Mouse (Mus musculus) gastrocnemius, postnatal 4 days (tissue): ENCODE results near the gene Gm9747. TPM values are rescaled to one million over a fixed set of nuclear protein-coding genes. Genes with fewer than 3 reads are reported as not detected.

ENCODE experiments used
- DNase-seq, 2 experiments: peaks; one replicate each; pipeline ENCODE4 v3.0.0; 2021 to 2022; ENCODE audit warnings: low spot score in 2 of 2, mixed read lengths in 2 of 2
- total RNA-seq, 2 experiments: library from RNA; stranded (reverse); gene quantifications; 2 replicates each; pipeline ENCODE4 v1.2.3; 2021

The Gm9747 gene
- total RNA-seq, 2 experiments from 2014 or later: not detected

DNA sequence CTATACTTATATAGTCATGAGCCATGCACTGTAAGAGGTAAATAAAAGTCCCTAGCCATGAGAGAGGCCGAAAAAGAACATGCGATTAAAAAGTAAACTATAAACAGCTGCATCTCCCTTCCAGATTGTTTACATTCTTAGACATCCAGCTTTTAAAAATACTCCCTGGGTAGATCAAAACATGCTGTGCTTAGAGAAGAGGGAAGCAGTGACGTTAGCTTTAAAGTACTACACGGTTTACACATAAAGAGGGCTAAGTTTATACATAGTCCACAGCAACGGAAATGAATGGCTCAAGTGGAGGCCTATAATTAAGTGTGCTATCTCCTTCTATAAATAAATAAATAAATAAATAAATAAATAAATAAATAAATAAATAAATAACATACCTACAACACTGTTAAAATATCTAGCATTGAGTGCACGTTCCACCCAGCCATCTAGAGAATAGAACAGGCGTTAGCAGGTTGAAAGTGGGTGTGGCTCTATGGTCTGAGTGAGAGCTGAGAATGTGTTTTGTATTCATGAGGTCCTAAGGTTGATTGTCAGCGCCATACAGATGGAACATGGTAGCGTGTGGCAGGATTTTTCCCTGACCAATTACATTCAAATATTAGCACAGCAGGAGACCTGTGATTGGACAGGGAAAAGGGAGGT lies 21.0 kb downstream of the Gm9747 start:
- DNase-seq: no peak

DNA sequence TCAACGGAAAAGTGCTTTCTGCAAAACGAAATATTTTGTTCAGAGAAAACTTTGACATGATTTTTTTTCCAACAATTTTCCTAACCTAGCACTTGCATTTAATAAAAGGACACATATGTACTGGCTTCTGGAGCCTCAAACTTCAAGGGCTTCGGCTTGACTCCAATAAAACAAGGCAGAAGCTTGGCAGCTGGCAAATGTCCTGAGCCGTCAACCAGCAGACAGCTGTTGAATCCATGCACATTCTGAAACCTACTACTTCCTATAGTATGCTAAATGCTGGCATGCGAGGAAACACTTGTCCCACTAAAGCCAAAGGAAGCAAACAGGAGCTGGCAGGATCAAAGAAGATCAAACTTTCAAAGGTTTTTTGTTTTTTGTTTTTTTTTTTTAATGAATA lies 24.5 kb downstream of the Gm9747 start:
- DNase-seq: peak in 1 of 2 experiments; percentile 61

DNA sequence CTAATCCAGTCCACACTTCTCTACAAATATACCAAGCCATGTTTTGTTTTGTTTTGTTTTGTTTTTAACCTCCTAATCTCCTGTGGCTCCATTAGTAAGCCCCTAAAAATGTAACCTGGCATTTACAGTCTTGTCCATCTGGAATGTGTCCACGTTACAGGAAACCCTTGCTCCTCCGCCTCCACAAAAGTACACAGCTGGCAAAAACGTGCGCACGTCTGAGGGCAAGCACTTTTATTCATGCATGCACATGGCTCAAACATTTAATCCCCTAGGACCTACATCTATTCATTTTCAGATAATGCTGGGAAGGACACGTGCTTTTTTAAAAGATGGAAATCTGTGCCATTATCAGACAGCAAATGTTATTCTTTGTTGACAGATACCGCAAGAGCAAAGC lies 25.4 kb downstream of the Gm9747 start:
- DNase-seq: no peak

DNA sequence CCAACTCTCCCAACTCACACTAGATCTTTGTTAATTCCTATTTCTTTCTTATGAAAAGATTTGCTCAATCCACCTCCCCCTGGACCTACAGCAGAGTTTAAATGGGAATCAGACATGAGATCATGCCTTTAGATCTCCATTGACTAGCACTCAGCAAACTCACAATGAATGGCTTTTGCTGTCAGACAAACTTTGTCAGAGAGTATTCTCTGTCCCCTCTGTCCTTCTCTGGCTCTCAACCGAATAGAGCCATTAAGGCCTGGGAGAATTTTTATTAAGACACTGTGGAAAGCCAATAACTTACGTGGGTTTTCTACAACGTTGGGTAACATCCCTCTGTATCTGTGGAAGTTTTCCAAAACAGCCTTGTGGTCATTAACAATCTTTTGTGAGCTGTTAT lies 27.1 kb downstream of the Gm9747 start:
- no peak for DNase-seq

DNA sequence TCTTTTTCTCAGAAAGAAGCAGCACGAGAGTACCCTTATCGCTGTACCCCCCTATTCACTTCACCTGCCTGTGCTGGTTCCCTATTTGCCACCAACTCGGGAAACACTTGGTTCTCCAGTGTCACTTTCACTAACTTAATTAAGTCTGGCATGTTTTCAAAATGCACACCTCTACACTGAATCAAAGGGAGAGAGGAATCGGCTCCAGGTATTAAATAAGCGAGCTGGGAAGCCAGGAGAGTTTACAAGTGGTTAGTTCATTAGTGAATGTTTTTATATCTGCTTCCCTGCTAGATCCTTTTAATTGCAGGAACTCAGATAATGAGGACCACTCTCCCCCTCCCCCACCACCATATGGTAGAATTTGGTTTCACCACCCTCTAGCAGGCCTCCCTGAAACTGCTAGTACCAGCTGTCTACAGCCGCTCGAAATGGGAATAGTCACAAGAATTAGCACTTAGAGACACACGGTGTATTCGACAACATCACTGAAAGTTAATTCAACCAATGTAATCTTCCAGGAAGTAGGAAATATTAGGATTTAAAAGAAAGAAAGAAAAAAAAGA lies 28.2 kb downstream of the Gm9747 start:
- DNase-seq: no peak

DNA sequence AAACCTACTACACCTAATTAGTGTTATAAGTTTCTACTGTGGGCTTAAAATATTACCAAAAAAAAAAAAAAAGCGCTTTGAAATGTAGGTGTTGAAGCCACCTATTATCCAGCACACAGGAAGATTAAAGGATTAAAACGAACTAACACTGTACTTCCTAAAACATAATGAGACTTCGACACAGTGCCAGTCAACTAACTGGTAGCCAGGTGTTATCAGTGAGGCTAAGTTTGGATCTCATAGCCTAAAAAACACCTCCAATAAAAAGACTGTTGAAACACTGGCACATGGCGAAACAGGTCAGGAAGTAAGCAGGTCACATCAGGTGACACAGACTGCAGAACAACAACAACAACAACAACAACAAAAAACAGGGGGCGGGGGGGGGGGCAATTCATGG lies 28.7 kb downstream of the Gm9747 start:
- no peak for DNase-seq

DNA sequence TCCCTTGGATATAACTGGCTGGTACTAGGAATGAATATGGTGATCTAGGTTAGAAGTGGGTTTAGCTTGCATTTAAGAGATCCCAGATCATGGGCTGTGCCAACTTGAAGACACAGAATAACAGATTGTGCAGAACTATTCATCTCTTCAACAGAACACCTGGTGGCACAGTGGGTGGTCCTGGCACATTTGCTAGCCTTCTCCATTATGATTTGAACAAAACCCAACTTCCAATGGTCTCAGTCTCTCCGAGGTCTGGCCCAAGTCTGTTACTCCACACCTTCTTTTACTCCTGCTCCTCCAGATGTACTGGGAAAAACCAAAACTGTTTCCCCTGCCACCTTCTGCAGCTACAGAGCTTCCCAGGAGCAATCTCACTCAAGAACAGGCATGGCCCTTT lies 29.4 kb downstream of the Gm9747 start:
- DNase-seq: no peak

DNA sequence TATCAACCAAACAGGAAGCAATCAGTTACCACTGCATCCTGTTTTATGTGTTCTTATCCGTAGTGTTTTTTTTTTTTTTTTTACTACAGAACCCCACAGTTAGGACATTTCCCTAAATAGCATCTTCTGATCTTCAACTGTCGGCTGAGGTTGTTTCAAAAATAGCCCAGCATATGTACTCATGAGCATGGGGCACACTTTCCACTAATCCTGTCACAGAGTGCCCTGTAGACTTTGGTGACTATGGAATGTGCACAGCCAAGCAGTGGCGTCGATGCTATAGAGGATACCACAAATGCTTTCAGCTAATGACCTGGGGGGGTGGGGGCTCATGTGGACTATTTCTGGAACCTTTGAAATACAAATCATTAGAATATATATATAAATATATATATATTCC lies 34.6 kb downstream of the Gm9747 start:
- DNase-seq: no peak

DNA sequence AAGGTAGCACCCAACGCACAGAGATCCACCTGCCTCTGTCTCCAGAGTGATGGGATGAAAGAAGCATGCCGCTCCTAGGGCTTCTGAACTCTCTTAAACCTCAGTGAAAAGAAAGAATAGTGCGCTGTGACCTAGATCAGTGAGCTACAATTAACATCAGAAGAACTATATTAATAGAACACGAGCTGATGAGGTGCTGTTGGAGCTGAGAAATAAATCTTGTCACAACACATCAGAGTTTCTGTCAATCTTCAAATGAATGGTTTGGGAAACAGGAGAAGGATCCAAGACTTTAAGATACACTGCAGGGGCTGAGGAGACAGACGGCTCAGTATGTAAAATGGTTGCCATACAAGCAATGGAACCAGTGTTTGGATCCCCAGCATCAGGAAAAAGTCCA lies 39.3 kb downstream of the Gm9747 start:
- no peak for DNase-seq

DNA sequence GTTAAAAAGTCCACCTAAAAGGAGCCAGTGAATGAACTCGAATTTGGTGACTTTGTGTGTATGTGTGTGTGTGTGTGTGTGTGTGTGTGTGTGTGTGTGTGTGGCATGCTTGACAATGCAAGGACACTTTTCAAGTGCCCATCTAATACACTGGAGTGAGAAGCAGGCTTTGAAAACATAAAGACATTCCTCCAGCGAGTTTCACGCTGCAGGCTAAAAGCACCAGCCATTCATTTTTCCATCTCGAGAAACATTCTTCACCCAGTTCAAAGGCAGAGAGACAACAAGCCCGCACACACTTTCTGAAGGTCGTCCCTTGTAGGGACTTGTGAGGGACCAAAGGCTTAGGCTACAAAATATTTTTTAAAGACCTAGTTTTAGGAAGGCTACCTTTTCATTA lies 40.6 kb downstream of the Gm9747 start:
- DNase-seq: no peak

DNA sequence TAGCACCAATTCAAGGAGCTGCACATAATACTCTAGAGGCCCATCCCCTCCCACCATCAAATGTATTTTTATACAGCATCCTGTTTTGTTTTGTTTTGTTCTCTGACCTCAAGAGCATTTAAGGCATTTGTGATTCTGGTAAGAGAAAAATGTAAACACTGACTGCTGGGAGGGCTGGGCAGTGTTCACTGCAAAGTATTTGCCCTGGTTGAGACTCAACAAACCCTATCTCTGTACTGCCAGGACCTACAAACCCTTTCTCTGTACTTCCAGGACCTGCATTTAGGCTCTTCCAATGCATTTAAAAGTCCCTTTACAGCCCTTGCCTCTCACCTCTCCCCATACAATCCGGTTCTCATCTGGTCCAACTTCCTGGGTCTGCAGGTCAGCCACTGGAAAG lies 41.4 kb downstream of the Gm9747 start:
- no peak for DNase-seq

DNA sequence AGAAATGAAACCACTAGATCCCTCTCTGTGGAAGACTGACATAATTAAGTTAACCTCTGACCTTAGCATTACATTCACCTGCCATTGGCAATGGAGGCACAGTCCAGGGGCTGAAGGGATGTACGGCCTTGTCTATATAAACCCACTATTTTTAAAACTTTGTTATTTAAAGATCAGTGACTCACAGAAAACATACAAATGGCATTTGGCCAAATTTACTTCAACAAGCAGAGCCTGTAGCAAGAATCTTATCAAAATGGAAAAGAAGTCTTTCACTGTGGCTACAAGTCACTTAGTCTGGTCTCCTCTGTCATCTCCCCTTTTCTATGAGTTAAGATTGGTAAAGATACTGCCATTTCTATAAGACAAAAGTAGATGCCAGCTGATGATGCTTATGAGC lies 46.9 kb downstream of the Gm9747 start:
- no peak for DNase-seq

DNA sequence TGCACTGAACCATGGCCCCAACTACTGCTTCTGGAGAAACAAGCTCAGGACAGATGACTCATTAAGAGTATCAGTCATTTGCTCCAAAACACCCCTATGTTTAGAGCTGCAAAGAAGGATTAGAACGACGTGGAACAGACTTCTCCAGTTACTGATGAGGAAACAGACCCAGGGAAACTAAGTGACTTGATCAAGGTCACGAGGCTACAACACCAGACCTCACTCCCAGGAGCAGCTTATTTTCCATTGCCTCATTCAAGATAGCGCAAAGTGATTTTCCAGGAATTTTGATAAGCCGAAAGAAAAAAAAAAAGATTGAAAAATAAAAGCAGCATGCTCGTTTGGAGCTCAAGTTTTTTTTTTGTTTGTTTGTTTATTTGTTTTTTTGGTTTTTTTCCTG lies 48.9 kb downstream of the Gm9747 start:
- no peak for DNase-seq

DNA sequence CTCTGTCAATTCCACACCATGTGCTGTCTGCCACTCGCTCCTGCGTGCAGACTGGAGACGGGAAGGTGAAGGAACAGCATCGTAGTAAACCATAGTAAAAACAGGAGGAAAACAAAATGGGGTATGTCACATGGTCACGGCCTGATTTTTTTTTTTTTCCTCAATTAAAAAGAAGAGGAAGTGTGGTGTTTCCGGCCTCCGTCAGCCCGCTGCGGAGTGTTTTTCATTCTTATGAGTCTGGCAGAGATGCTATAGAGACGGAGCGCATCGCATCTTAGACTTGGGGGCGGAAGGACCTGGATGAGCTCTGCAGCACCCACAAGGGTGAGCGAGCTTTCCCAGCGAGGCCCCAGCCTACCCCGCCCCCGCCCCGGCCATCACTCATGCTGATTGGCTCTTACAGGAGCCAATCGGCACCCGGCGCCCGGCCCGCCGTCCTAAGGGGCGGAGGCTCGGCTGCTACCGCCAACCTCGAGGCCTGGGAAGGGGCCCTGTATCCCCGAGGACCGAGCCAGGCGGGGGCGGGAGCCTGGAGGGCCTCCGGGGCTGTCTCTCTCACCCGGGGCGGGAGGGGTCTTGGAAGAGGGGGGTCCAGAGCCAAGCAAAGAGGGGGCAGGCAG lies 50.2 kb downstream of the Gm9747 start:
- peak; percentile 89 for DNase-seq

DNA sequence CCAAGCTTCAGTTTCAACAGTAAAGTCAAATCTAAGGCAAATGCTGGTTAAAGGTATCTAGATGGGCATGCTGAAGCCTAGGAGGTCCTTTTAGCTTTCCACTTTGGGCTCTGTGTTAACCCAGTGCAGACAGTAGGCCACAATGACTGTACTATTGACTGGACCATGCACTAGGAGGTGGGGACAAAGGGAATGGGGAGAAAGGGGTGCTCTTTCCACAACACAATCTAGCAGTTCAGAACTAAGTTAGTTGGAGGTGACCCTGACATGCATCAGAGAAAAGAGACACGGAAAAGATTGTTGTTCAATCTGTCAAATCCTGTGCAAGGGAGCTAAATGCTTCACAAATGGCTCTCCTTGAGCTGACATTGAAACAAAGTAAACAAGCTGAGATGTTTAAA lies 51.0 kb downstream of the Gm9747 start:
- DNase-seq: peak in 1 of 2 experiments; percentile 11

DNA sequence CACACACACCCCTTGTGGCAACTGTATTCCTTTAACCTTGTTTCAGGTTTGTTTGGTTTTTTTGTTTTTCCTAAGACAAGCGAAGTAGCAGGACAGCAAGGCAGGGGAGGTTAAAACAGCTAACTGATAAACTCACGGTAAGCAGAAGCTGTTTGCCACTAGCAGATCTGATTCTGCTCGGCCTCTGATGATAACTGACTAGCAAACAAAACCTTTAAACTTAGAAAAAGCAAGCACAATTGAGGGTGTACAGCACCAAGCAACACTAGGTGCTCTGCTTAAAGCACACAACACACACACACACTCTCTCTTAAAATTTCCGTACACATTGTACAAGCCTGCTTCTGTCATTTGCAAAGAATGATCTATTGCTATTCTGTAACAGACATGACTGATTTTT lies 51.5 kb downstream of the Gm9747 start:
- no peak for DNase-seq

Other genes starting within 250 kb of the Gm9747 start
- gene Irs1, start 58.3 kb downstream of the Gm9747 start, total RNA-seq: 100 to 1,000 TPM in 1 of 2 experiments, 10 to 100 TPM in 1; 90.7 to 105 TPM
- gene Rhbdd1, start 83.3 kb downstream of the Gm9747 start, total RNA-seq: 10 to 100 TPM; 10.6 to 10.9 TPM